Mouse (Mus musculus) kidney, embryonic 16.5 days (tissue): ENCODE results near the gene Pou2af1. TPM values are rescaled to one million over a fixed set of nuclear protein-coding genes. Genes with fewer than 3 reads are reported as not detected.

ENCODE experiments used
- ATAC-seq: fragments of 200-750 bp; cut with Nextera tagmentation; 2 replicates; pipeline ENCODE4 v1.8.0; 2017; ENCODE audit warnings: moderate TSS enrichment; ENCODE audit not compliant: low FRiP score, low TSS enrichment
- H3K27ac ChIP-seq: fragments of 300-500 bp; sonication (generic); 2 replicates; pipeline ENCODE4 v1.5.1; 2014; ENCODE audit warnings: low read length
- H3K27me3 ChIP-seq: fragments of 300-500 bp; sonication (generic); 2 replicates; pipeline ENCODE4 v1.6.1; 2014; ENCODE audit warnings: low read length, control low read depth, mixed read lengths; ENCODE audit not compliant: insufficient read depth
- H3K36me3 ChIP-seq: fragments of 300-500 bp; sonication (generic); 2 replicates; pipeline ENCODE4 v1.6.1; 2014; ENCODE audit warnings: low read length, control low read depth, mixed read lengths; ENCODE audit not compliant: insufficient read depth
- H3K4me1 ChIP-seq: fragments of 300-500 bp; sonication (generic); 2 replicates; pipeline ENCODE4 v1.6.1; 2014; ENCODE audit warnings: low read length, control low read depth, mixed read lengths; ENCODE audit not compliant: insufficient read depth
- H3K4me2 ChIP-seq: fragments of 300-500 bp; sonication (generic); replicated peaks from 2 replicates; pipeline ENCODE4 v1.6.1; 2014; ENCODE audit warnings: low read depth, low read length
- H3K4me3 ChIP-seq: fragments of 300-500 bp; sonication (generic); 2 replicates; pipeline ENCODE4 v1.5.1; 2014; ENCODE audit warnings: mild to moderate bottlenecking, low read length
- H3K9ac ChIP-seq: fragments of 300-500 bp; sonication (generic); replicated peaks from 2 replicates; pipeline ENCODE4 v1.6.1; 2014; ENCODE audit warnings: low read length
- H3K9me3 ChIP-seq: fragments of 300-500 bp; sonication (generic); 2 replicates; pipeline ENCODE4 v1.6.1; 2016; ENCODE audit warnings: low read length, control low read depth
- WGBS: fragments of 180-500 bp; shearing (Covaris S2); extraction: QIAGEN DNeasy Blood & Tissue Kit; methylation state at CpG from one replicate; pipeline ENCODE4 v1.1.7; 2014; 5-methylcytosine and 5-hydroxymethylcytosine counted together
- polyA plus RNA-seq: library from polyadenylated mRNA; unstranded; fragments of >200 nt; fragmentation: Nextera tagmentation; extraction: Ambion mirVana; gene quantifications from 2 replicates; pipeline ENCODE4 v1.2.1, GENCODE M21; 2015

Pou2af1 gene
- polyA plus RNA-seq, 1 experiment from 2014 or later, result not detected

GRCm38 (mm10) chr9:51178297-51178696 lies 35.2 kb upstream of the Pou2af1 start:
- Histone ChIP-seq H3K4me1 (peaks cover 7% of the 10 kb centered on the region), H3K36me3 (no peaks in the 10 kb centered on the region), H3K4me2 (no peak overlapping the region), H3K9me3 (no peaks in the 10 kb centered on the region), H3K27ac (no peak overlapping the region), H3K9ac (no peak overlapping the region), H3K4me3 (no peak overlapping the region), H3K27me3 (no peaks in the 10 kb centered on the region)
- WGBS, result 96% methylated on average over 1 of the region's 1 CpGs
- ATAC-seq, result no peak

GRCm38 (mm10) chr9:51180621-51181020 lies 32.9 kb upstream of the Pou2af1 start:
- Histone ChIP-seq H3K27ac (no peak overlapping the region), H3K27me3 (no peaks in the 10 kb centered on the region), H3K4me2 (no peak overlapping the region), H3K9ac (no peak overlapping the region), H3K4me1 (no peaks in the 10 kb centered on the region), H3K9me3 (no peaks in the 10 kb centered on the region), H3K4me3 (no peak overlapping the region), H3K36me3 (no peaks in the 10 kb centered on the region)
- WGBS, result 78% methylated on average over 5 of the region's 5 CpGs
- no peak for ATAC-seq

GRCm38 (mm10) chr9:51182716-51183710 lies 30.5 kb upstream of the Pou2af1 start:
- H3K9me3 ChIP-seq, result no peaks in the 10 kb centered on the region
- WGBS, result 65% methylated on average over 15 of the region's 15 CpGs
- H3K4me1 ChIP-seq, result no peaks in the 10 kb centered on the region
- no peaks in the 10 kb centered on the region for H3K27me3 ChIP-seq
- H3K27ac ChIP-seq, result no peak overlapping the region
- H3K4me2 ChIP-seq, result no peak overlapping the region
- H3K36me3 ChIP-seq, result no peaks in the 10 kb centered on the region
- no peak for ATAC-seq
- H3K9ac ChIP-seq, result no peak overlapping the region
- no peak overlapping the region for H3K4me3 ChIP-seq

GRCm38 (mm10) chr9:51185386-51185785 lies 28.1 kb upstream of the Pou2af1 start:
- no peak overlapping the region for H3K27ac ChIP-seq
- ATAC-seq, result no peak
- 54% methylated on average over 4 of the region's 4 CpGs for WGBS
- H3K36me3 ChIP-seq, result no peaks in the 10 kb centered on the region
- no peak overlapping the region for H3K4me2 ChIP-seq
- no peaks in the 10 kb centered on the region for H3K4me1 ChIP-seq
- no peaks in the 10 kb centered on the region for H3K27me3 ChIP-seq
- H3K9ac ChIP-seq, result no peak overlapping the region
- no peak overlapping the region for H3K4me3 ChIP-seq
- H3K9me3 ChIP-seq, result no peaks in the 10 kb centered on the region

- no peak for ATAC-seq
- Histone ChIP-seq H3K9ac (no peak overlapping the region), H3K27me3 (no peaks in the 10 kb centered on the region), H3K9me3 (no peaks in the 10 kb centered on the region), H3K4me1 (no peaks in the 10 kb centered on the region), H3K4me3 (no peak overlapping the region), H3K27ac (no peak overlapping the region), H3K4me2 (no peak overlapping the region), H3K36me3 (no peaks in the 10 kb centered on the region)
- WGBS, result 82% methylated on average over 5 of the region's 5 CpGs
Observed at GRCm38 (mm10) chr9:51185871-51186270, 27.6 kb upstream of the Pou2af1 start.

- H3K27ac ChIP-seq, result no peak overlapping the region
- no peak overlapping the region for H3K4me3 ChIP-seq
Observed at GRCm38 (mm10) chr9:51190655-51191054, 22.9 kb upstream of the Pou2af1 start.

GRCm38 (mm10) chr9:51194790-51195189 lies 18.7 kb upstream of the Pou2af1 start:
- H3K4me1 ChIP-seq, result no peaks in the 10 kb centered on the region
- H3K27ac ChIP-seq, result no peak overlapping the region
- no peak for ATAC-seq
- no peak overlapping the region for H3K4me2 ChIP-seq
- WGBS, result 74% methylated on average over 4 of the region's 4 CpGs
- no peaks in the 10 kb centered on the region for H3K36me3 ChIP-seq
- no peak overlapping the region for H3K9ac ChIP-seq
- no peaks in the 10 kb centered on the region for H3K27me3 ChIP-seq
- no peaks in the 10 kb centered on the region for H3K9me3 ChIP-seq
- no peak overlapping the region for H3K4me3 ChIP-seq

More at GRCm38 (mm10) chr9:51190655-51191054, 22.9 kb upstream of the Pou2af1 start:
- H3K9me3 ChIP-seq, result no peaks in the 10 kb centered on the region
- no peak overlapping the region for H3K9ac ChIP-seq
- H3K4me1 ChIP-seq, result no peaks in the 10 kb centered on the region
- H3K36me3 ChIP-seq, result no peaks in the 10 kb centered on the region
- no peaks in the 10 kb centered on the region for H3K27me3 ChIP-seq
- WGBS, result 76% methylated on average over 3 of the region's 3 CpGs
- no peak overlapping the region for H3K4me2 ChIP-seq
- no peak for ATAC-seq

GRCm38 (mm10) chr9:51208974-51209332 lies 4.6 kb upstream of the Pou2af1 start:
- 95% methylated on average over 2 of the region's 2 CpGs for WGBS
- H3K9ac ChIP-seq, result no peak overlapping the region
- no peak for ATAC-seq
- no peaks in the 10 kb centered on the region for H3K27me3 ChIP-seq
- no peaks in the 10 kb centered on the region for H3K36me3 ChIP-seq
- peaks cover 7% of the 10 kb centered on the region; the same call in 1 of the 2 replicates for H3K4me1 ChIP-seq
- H3K27ac ChIP-seq, result no peak overlapping the region
- no peak overlapping the region for H3K4me2 ChIP-seq
- no peak overlapping the region for H3K4me3 ChIP-seq
- H3K9me3 ChIP-seq, result no peaks in the 10 kb centered on the region

- no peak overlapping the region for H3K27ac ChIP-seq
- WGBS, result 52% methylated on average over 6 of the region's 6 CpGs
- no peak for ATAC-seq
- no peaks in the 10 kb centered on the region for H3K9me3 ChIP-seq
- no peaks in the 10 kb centered on the region for H3K36me3 ChIP-seq
- H3K4me2 ChIP-seq, result no peak overlapping the region
- no peaks in the 10 kb centered on the region for H3K27me3 ChIP-seq
- peaks cover 7% of the 10 kb centered on the region; the same call in 1 of the 2 replicates for H3K4me1 ChIP-seq
- no peak overlapping the region for H3K9ac ChIP-seq
- H3K4me3 ChIP-seq, result no peak overlapping the region
Observed at GRCm38 (mm10) chr9:51211191-51211590, 2.3 kb upstream of the Pou2af1 start.

GRCm38 (mm10) chr9:51213729-51214237 lies 275 bp downstream of the Pou2af1 start:
- no peak overlapping the region for H3K9ac ChIP-seq
- no peaks in the 10 kb centered on the region for H3K27me3 ChIP-seq
- peaks cover 7% of the 10 kb centered on the region; the same call in 1 of the 2 replicates for H3K4me1 ChIP-seq
- H3K9me3 ChIP-seq, result no peaks in the 10 kb centered on the region
- H3K4me2 ChIP-seq, result no peak overlapping the region
- no peak overlapping the region for H3K27ac ChIP-seq
- ATAC-seq, result no peak
- 92% methylated on average over 6 of the region's 6 CpGs for WGBS
- no peak overlapping the region for H3K4me3 ChIP-seq
- no peaks in the 10 kb centered on the region for H3K36me3 ChIP-seq
